Mouse (Mus musculus) spleen, adult 10 weeks (tissue): ENCODE measurements around the gene 4922502D21Rik. TPM values are rescaled to one million over a fixed set of nuclear protein-coding genes. Genes with fewer than 3 reads are reported as not detected.

Experiments used
- polyA plus RNA-seq: library from polyadenylated mRNA; stranded (reverse); fragments of 350-450 nt; fragmentation: Illumina TruSeq; extraction: RNeasy Lipid Tissue Mini Kit (QIAGEN cat#74804); gene quantifications from one replicate; pipeline ENCODE4 v1.2.3, GENCODE M21; 2015; ENCODE audit warnings: low replicate concordance; ENCODE audit not compliant: insufficient read depth

Gene 4922502D21Rik
- polyA plus RNA-seq = not detected

DNA sequence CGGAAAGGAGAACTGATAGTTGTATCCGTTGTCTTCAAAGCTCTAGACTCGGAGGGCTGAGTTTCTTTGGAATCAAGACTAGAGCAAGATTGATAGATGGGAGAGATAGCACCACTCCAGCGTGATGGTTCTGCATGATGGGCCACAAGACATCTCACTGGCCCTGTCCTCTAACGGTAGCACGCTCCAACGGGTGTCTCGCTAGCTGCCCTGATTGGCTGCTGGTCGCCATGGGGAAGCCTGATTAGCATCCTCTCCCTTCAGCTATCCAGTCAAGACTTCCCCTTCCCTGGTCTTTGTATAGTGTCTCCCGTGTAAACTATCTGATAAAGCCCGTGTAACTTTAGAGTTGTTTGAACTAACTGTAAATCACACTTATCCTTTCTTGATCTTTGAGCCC, at the start of gene 4922502D21Rik:
TSS of gene 4922502D21Rik (minus strand) at position 187 of the 400 bp plus-strand sequence.

DNA sequence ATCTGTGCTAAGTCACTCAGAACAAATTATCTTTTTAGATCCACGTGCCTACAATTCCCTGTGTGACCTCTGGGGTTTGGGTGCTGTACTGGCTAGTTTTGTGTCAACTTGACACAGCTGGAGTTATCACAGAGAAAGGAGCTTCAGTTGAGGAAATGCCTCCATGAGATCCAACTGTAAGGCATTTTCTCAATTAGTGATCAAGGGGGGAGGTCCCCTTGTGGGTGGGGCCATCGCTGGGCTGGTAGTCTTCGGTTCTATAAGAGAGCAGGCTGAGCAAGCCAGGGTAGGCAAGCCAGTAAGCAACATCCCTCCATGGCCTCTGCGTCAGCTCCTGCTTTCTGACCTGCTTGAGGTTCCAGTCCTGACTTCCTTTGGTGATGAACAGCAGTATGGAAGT, 10.8 kb upstream of the 4922502D21Rik start, which contains the start of gene Clec12a:
TSS of gene Clec12a (plus strand) at position 301 of the 400 bp plus-strand sequence.

DNA sequence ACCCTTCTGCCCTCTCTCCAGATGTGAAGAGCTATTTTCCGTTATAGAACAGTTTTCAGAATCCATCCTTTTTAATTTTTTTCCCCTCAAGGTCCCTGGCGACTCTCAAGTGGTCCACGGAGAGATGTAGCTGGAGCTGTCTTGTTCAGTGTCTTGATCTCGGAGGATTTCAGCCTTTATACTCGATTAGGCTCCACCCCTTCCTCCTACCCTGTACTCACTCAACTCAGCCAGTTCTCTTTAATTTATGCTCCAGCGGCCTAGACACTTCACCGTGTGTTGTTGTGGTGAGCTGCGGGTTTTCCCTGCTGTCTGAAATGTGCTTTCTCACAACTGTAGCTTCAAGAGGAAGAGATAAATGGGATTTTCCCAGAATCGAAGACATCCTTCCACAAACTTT, 56.4 kb downstream of the 4922502D21Rik start, which contains the start of gene Cd69:
TSS of gene Cd69 (minus strand) at position 217 of the 400 bp plus-strand sequence.

Other genes with a start within 250 kb of the 4922502D21Rik start
- gene Clec2e, start 230.9 kb downstream of the 4922502D21Rik start, polyA plus RNA-seq = not detected
- 375 TPM for gene Clec2d, start 151.2 kb downstream of the 4922502D21Rik start, polyA plus RNA-seq
- 80.1 TPM for gene Cd69, start 56.4 kb downstream of the 4922502D21Rik start, polyA plus RNA-seq
- gene Clec12a, start 10.9 kb upstream of the 4922502D21Rik start, polyA plus RNA-seq = 67.8 TPM
- gene Clec12b, start 54.1 kb upstream of the 4922502D21Rik start, polyA plus RNA-seq = 1.3 TPM
- 44.5 TPM for gene Clec1b, start 65.5 kb upstream of the 4922502D21Rik start, polyA plus RNA-seq
- gene Clec9a, start 77.1 kb upstream of the 4922502D21Rik start, polyA plus RNA-seq = 92.8 TPM
- gene Clec1a, start 120.2 kb upstream of the 4922502D21Rik start, polyA plus RNA-seq = 3.6 TPM
- gene Olr1, start 175.4 kb upstream of the 4922502D21Rik start, polyA plus RNA-seq = 0.21 TPM
- not detected for gene Tmem52b, start 180.8 kb upstream of the 4922502D21Rik start, polyA plus RNA-seq
- gene Gabarapl1, start 201.4 kb upstream of the 4922502D21Rik start, polyA plus RNA-seq = 48.6 TPM
- 20.6 TPM for gene Klre1, start 246.1 kb upstream of the 4922502D21Rik start, polyA plus RNA-seq